Comparison of ENCODE assay signal across 10 mouse cellular contexts in genomic region chr14:48443796-48444195, GRCm38 (mm10). TPM values are rescaled to one million over a fixed set of nuclear protein-coding genes. Genes with fewer than 3 reads are reported as not detected.
DNase-seq lines count a peak whose midpoint lies in the region; ATAC-seq lines count a peak whose summit lies in the region.
"Had no signal": no experiment of that assay in that cellular context is flagged by ENCODE, and none has a peak within 500 bp of the region (broad histone marks: within the 10 kb centered on the region; RNA-seq: fewer than 3 reads in every experiment).

No protein-coding gene starts in this region.

- no peaks in the 10 kb centered on the region for H3K9me3 ChIP-seq in hindbrain, embryonic 11.5 days (ENCODE audit: control insufficient read depth, low read length)
- H3K9me3 ChIP-seq: embryonic facial prominence, embryonic 12.5 days had no signal

- peak; percentile 61 for ATAC-seq in erythroid progenitor cell, adult 5-6 weeks (replicated peaks; ENCODE audit: low FRiP score, poor library complexity, severe bottlenecking)
- no peak for ATAC-seq in hindbrain, embryonic 11.5 days (ENCODE audit: low FRiP score)

- 46% methylated on average over 3 of the region's 3 CpGs for WGBS in hindbrain, embryonic 11.5 days

- H3K4me1 ChIP-seq in hindbrain, embryonic 11.5 days (replicated peaks; ENCODE audit: control insufficient read depth, insufficient read depth, low read length), result no peaks in the 10 kb centered on the region; the same call in 1 of the 2 replicates

- H3K4me3 ChIP-seq in hindbrain, embryonic 11.5 days (ENCODE audit: low read depth, low read length), result no peak overlapping the region
- H3K4me3 ChIP-seq: embryonic facial prominence, embryonic 12.5 days had no signal

- H3K27me3 ChIP-seq in hindbrain, embryonic 11.5 days (ENCODE audit: control insufficient read depth, insufficient read depth, low read length), result no peaks in the 10 kb centered on the region
- H3K27me3 ChIP-seq: embryonic facial prominence, embryonic 12.5 days had no signal

- H3K9ac ChIP-seq in hindbrain, embryonic 11.5 days (ENCODE audit: low read depth, low read length), result no peak overlapping the region
- H3K9ac ChIP-seq: embryonic facial prominence, embryonic 12.5 days had no signal

- no peaks in the 10 kb centered on the region for H3K36me3 ChIP-seq in hindbrain, embryonic 11.5 days (ENCODE audit: control insufficient read depth, insufficient read depth, low read length)
- H3K36me3 ChIP-seq: embryonic facial prominence, embryonic 12.5 days had no signal

- H3K4me2 ChIP-seq in hindbrain, embryonic 11.5 days (replicated peaks; ENCODE audit: low read depth, low read length), result no peak overlapping the region
- H3K4me2 ChIP-seq: embryonic facial prominence, embryonic 12.5 days had no signal

- H3K27ac ChIP-seq in hindbrain, embryonic 11.5 days (ENCODE audit: low read depth, low read length), result no peak overlapping the region
- H3K27ac ChIP-seq: embryonic facial prominence, embryonic 12.5 days had no signal

- peak; percentile 21 for DNase-seq in lung, postnatal 10 days
- no peak for DNase-seq in lung, postnatal 14 days
- DNase-seq in NIH3T3 (ENCODE audit: low read depth), result peak; percentile 36
- DNase-seq in naive thymus-derived CD4-positive, alpha-beta T cell, adult 2 months (ENCODE audit: low read depth), result peak; percentile 57
- DNase-seq in frontal cortex, adult 2 months (ENCODE audit: extremely low spot score in 1 of 2, low spot score in 1 of 2), result no peak
- DNase-seq in embryo, embryonic 10.5 days (ENCODE audit: low spot score), result no peak
- DNase-seq in hindbrain, embryonic 11.5 days (ENCODE audit: low spot score), result no peak
- DNase-seq: gastrocnemius, postnatal 25 days had no signal

RNA-seq across cellular contexts. Expression of gene Tmem260, which starts 2.1 kb away (rescaled TPM):
- 16.2 and 18.9 TPM in 2 replicates for total RNA-seq in erythroid progenitor cell, adult 5-6 weeks (2015; ENCODE audit: low replicate concordance)
- total RNA-seq in erythroid progenitor cell, adult 5-6 weeks (2017; ENCODE audit: low replicate concordance), result 22.3 and 23.5 TPM in 2 replicates
- 20.1 and 20.3 TPM in 2 replicates for polyA plus RNA-seq in frontal cortex, adult 2 months (2012; rRNA removed)
- polyA plus RNA-seq in hindbrain, embryonic 11.5 days (2014; fragmentation: Nextera tagmentation; extraction: Ambion mirVana), result 23.3 and 24.6 TPM in 2 replicates

Comparison
In these comparisons a context has a peak if more than half of its experiments do, and no peak if none do; other contexts are left out.
1. DNase-seq: peak in lung, postnatal 10 days (single experiment), NIH3T3 (single experiment) and naive thymus-derived CD4-positive, alpha-beta T cell, adult 2 months (single experiment); none in lung, postnatal 14 days (single experiment), frontal cortex, adult 2 months (0 of 2), embryo, embryonic 10.5 days (single experiment) and hindbrain, embryonic 11.5 days (single experiment).